ENCODE assay signal across 29 mouse cellular contexts in the genomic region with DNA sequence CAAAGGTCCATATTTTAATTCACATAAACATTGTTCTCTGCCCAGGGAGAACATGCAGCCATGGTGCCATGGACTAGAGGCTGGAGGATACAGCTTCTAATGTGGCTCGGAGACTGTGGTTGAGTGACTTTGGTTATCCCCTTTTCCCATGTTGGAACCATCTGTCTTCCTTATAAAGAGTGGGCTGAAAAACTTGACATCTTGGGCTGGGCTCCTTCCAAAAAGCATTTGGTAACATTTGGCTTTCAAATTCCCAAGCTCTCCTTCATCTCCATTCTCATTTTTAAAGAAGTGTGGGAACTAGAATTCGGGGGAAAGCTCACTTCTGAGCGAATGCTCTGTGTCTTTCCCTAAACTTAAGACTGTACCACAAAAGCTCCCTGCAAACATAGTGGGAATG. TPM values are rescaled to one million over a fixed set of nuclear protein-coding genes. Genes with fewer than 3 reads are reported as not detected.
"Had no signal": no experiment of that assay in that cellular context is flagged by ENCODE, and none has a peak within 500 bp of the region (broad histone marks: within the 10 kb centered on the region; RNA-seq: fewer than 3 reads in every experiment).

No protein-coding gene starts in this region.

- H3K4me2 ChIP-seq: heart, embryonic 12.5 days; hindbrain, embryonic 12.5 days; hindbrain, embryonic 14.5 days; intestine, embryonic 15.5 days; limb, embryonic 12.5 days; liver, embryonic 11.5 days; liver, embryonic 13.5 days; liver, embryonic 15.5 days had no signal

- H3K9me3 ChIP-seq: heart, embryonic 10.5 days; heart, embryonic 12.5 days; hindbrain, embryonic 10.5 days; hindbrain, embryonic 12.5 days; intestine, embryonic 15.5 days; limb, embryonic 10.5 days; limb, embryonic 12.5 days; liver, embryonic 13.5 days; liver, embryonic 15.5 days had no signal

- ATAC-seq: hindbrain, embryonic 16.5 days; inflammation-experienced regulatory T-cells, adult 6 months; intestine, embryonic 15.5 days; intestine, postnatal 0 days had no signal

- H3K9ac ChIP-seq: heart, embryonic 12.5 days; hindbrain, embryonic 12.5 days; hindbrain, embryonic 14.5 days; intestine, embryonic 15.5 days; limb, embryonic 12.5 days; liver, embryonic 13.5 days; liver, embryonic 15.5 days had no signal

- H3K27me3 ChIP-seq: heart, embryonic 12.5 days; hindbrain, embryonic 12.5 days; intestine, embryonic 15.5 days; limb, embryonic 12.5 days; liver, embryonic 13.5 days; liver, embryonic 15.5 days had no signal

- DNase-seq: gastrocnemius, adult 2 months; gastrocnemius, postnatal 10 days; gastrocnemius, postnatal 25 days; heart, adult 2 months; heart, postnatal 10 days; heart, postnatal 4 days; kidney, adult 18-20 months; kidney, adult 8-10 months; kidney, postnatal 10 days; kidney, postnatal 25 days; kidney, postnatal 4 days; liver; liver, embryonic 13.5 days had no signal

- H3K4me3 ChIP-seq: gastrocnemius, adult 2 months; heart, adult 2 months; heart, embryonic 10.5 days; heart, embryonic 12.5 days; hindbrain, embryonic 10.5 days; hindbrain, embryonic 12.5 days; intestine, embryonic 15.5 days; layer of hippocampus, adult 2 months; left cerebral cortex, adult 2 months; limb, embryonic 10.5 days; limb, embryonic 12.5 days; liver, embryonic 13.5 days; liver, embryonic 15.5 days had no signal

- H3K36me3 ChIP-seq: heart, embryonic 10.5 days; heart, embryonic 12.5 days; hindbrain, embryonic 10.5 days; hindbrain, embryonic 12.5 days; intestine, embryonic 15.5 days; limb, embryonic 10.5 days; limb, embryonic 12.5 days; liver, embryonic 13.5 days; liver, embryonic 15.5 days had no signal

- H3K4me1 ChIP-seq: heart, embryonic 10.5 days; heart, embryonic 12.5 days; hindbrain, embryonic 10.5 days; hindbrain, embryonic 12.5 days; intestine, embryonic 15.5 days; liver, embryonic 13.5 days; liver, embryonic 15.5 days had no signal

- H3K27ac ChIP-seq: gastrocnemius, adult 2 months; heart, adult 2 months; heart, embryonic 10.5 days; hindbrain, embryonic 10.5 days; hindbrain, embryonic 12.5 days; hindbrain, embryonic 14.5 days; intestine, embryonic 15.5 days; layer of hippocampus, adult 2 months; left cerebral cortex, adult 2 months; limb, embryonic 10.5 days; limb, embryonic 12.5 days; liver, embryonic 13.5 days; liver, embryonic 15.5 days had no signal

RNA-seq across cellular contexts. Expression of gene Cxcl12, which starts 50.3 kb away (rescaled TPM):
- total RNA-seq: granulocyte monocyte progenitor cell, adult 5-6 weeks had no signal
- polyA plus RNA-seq: inflammation-experienced regulatory T-cells, adult 6 months had no signal
